Mouse (Mus musculus): ENCODE measurements around the gene Dnpep. TPM values are rescaled to one million over a fixed set of nuclear protein-coding genes. Genes with fewer than 3 reads are reported as not detected.

Gene Dnpep
- 106 and 124 TPM in 2 replicates for polyA plus RNA-seq (2012; rRNA removed)

GRCm38 (mm10) chr1:75317241-75318201, at the start of gene Dnpep:
Dnpep (minus strand) TSS chr1:75317990.
- DNase-seq (ENCODE audit: low spot score), result peak; percentile 98

- no peak for DNase-seq (ENCODE audit: low spot score)
These were observed 47.8 kb upstream of the Dnpep start for GRCm38 (mm10) chr1:75365510-75366137.

GRCm38 (mm10) chr1:75363868-75364267, 46.1 kb upstream of the Dnpep start:
- no peak for DNase-seq (ENCODE audit: low spot score)

GRCm38 (mm10) chr1:75361750-75362149, 44.0 kb upstream of the Dnpep start:
- DNase-seq (ENCODE audit: low spot score), result no peak

- DNase-seq (ENCODE audit: low spot score), result no peak
These were observed 43.3 kb upstream of the Dnpep start for GRCm38 (mm10) chr1:75361123-75361522.

GRCm38 (mm10) chr1:75360112-75361031, 42.6 kb upstream of the Dnpep start, which contains the start of gene Des:
Des (plus strand) TSS chr1:75360329.
- DNase-seq (ENCODE audit: low spot score), result peak; percentile 69

- DNase-seq (ENCODE audit: low spot score), result no peak
These were observed 41.6 kb upstream of the Dnpep start for GRCm38 (mm10) chr1:75359346-75359745.

- DNase-seq (ENCODE audit: low spot score), result no peak
These were observed 40.2 kb upstream of the Dnpep start for GRCm38 (mm10) chr1:75358009-75358408.

- no peak for DNase-seq (ENCODE audit: low spot score)
These were observed 39.5 kb upstream of the Dnpep start for GRCm38 (mm10) chr1:75357261-75357660.

GRCm38 (mm10) chr1:75349275-75349674, 31.5 kb upstream of the Dnpep start:
- DNase-seq (ENCODE audit: low spot score), result no peak

GRCm38 (mm10) chr1:75347279-75347678, 29.5 kb upstream of the Dnpep start:
- DNase-seq (ENCODE audit: low spot score), result no peak

- DNase-seq (ENCODE audit: low spot score), result no peak
These were observed 27.5 kb upstream of the Dnpep start for GRCm38 (mm10) chr1:75345036-75345935.

GRCm38 (mm10) chr1:75344291-75345035, 26.7 kb upstream of the Dnpep start:
- no peak for DNase-seq (ENCODE audit: low spot score)

GRCm38 (mm10) chr1:75342874-75343416, 25.2 kb upstream of the Dnpep start:
- no peak for DNase-seq (ENCODE audit: low spot score)

- DNase-seq (ENCODE audit: low spot score), result no peak
These were observed 22.7 kb upstream of the Dnpep start for GRCm38 (mm10) chr1:75340519-75340918.

- DNase-seq (ENCODE audit: low spot score), result no peak
These were observed 21.5 kb upstream of the Dnpep start for GRCm38 (mm10) chr1:75339337-75339736.

- no peak for DNase-seq (ENCODE audit: low spot score)
These were observed 20.4 kb upstream of the Dnpep start for GRCm38 (mm10) chr1:75338091-75338694.

- DNase-seq (ENCODE audit: low spot score), result no peak
These were observed 19.3 kb upstream of the Dnpep start for GRCm38 (mm10) chr1:75337097-75337496.

GRCm38 (mm10) chr1:75336461-75336860, 18.7 kb upstream of the Dnpep start:
- no peak for DNase-seq (ENCODE audit: low spot score)

Data from urinary bladder, adult 2 months (tissue).